Mouse (Mus musculus) embryo, embryonic 11.5 days (tissue): ENCODE measurements around the gene Tpst1.

Experiments used
- DNase-seq: peaks from one replicate; pipeline ENCODE4 v3.0.0-alpha.2; 2012; ENCODE audit warnings: low read depth, low spot score

Gene Tpst1

GRCm38 (mm10) chr5:130052955-130053354 lies 20.2 kb upstream of the Tpst1 start:
- DNase-seq, result no peak

- DNase-seq, result no peak
Measured at GRCm38 (mm10) chr5:130055688-130056087, 17.4 kb upstream of the Tpst1 start.

- DNase-seq, result no peak
Measured at GRCm38 (mm10) chr5:130056303-130056702, 16.8 kb upstream of the Tpst1 start.

GRCm38 (mm10) chr5:130059413-130060328 lies 13.5 kb upstream of the Tpst1 start:
- no peak for DNase-seq

DNA sequence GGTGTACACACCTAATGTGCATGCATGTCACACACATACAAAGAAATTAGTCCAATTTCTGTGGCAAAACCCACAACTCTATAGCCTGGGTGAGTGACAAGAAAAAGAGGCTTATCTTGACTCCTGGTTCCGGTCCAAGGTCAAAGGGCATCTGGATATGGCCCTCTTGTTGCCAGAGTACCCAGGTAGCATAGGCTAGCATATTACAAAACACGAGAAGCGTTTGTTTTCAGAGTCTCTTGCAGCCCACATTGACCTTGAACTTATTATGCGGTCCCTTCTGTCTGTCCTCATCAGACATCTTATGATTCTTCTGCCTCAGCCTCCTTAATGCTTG lies 12.8 kb upstream of the Tpst1 start:
- no peak for DNase-seq

DNA sequence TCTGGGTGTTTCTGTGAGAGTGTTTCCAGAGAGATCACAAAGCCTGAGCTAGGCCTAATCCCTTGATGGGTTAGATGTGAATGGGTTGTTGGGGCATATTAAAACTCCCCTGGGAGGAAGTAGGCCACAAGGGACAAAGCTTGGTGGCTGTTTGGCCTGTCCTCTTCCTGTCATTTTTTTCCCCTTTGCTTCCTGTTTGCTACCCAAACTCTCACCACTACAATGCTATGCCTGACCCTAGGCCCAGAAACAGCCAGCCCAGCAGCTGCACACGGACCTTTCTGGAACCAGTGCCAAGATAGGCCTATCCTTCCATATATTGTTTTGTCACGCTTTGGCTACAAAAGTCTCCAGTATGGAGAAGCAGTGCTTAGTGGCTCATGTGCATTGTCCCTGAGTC lies 11.0 kb upstream of the Tpst1 start:
- DNase-seq, result no peak

DNA sequence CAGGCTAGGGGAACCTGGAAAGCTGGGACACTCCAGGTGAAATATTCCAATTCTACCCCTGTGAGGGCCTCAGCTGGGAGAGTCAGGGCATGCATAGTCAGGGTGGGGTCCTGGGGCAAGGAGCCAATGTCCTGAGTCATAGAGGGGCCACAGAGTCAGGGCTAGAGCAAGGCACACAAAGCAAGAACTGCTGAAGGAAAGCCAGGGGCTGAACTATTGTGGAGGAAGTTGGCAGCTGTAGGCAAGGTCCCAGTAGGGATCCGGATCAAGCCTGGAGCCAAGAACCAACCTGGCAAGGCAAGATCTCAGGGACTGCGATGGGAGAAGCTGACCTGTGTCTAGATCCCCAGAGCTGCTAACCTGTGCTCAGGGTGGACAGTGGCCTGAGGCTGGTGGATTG lies 9.4 kb upstream of the Tpst1 start:
- no peak for DNase-seq

DNA sequence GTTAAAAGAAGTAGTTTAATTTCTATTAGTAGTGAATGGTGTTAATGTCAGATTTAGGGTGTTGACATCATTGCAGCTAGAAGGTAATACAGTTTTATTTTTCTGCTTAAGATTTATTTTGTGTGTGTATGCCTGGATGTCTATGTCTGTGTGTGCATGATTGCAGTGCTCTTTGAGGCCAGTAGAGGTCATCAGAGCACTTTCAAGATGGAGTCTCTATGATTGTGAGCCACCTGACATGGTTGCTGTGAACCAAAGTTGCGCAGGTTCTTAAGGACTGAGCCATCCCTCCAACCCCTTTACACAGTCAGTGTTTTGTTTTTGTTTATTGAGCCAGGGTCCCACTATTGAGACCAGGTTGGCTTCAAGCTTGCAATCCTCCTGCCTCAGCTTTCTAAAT lies 7.5 kb upstream of the Tpst1 start:
- no peak for DNase-seq

DNA sequence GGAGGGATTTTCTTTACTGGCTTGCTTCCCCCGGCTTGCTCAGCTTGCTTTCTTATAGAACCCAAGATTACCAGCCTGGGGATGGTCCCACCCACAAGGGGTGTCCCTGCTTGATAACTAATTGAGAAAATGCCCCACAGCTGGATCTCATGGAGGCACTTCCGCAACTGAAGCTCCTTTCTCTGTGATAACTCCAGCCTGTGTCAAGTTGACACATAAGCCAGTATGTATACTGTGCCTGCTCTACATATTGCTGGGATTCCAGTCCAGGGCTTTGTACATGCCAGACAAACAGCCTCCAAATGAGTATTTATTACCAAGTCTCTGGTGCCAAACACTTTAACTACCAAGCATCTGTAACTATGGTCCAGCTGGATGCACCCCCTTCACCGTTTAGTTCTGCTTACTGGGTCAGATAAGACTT lies 5.3 kb upstream of the Tpst1 start:
- no peak for DNase-seq

DNA sequence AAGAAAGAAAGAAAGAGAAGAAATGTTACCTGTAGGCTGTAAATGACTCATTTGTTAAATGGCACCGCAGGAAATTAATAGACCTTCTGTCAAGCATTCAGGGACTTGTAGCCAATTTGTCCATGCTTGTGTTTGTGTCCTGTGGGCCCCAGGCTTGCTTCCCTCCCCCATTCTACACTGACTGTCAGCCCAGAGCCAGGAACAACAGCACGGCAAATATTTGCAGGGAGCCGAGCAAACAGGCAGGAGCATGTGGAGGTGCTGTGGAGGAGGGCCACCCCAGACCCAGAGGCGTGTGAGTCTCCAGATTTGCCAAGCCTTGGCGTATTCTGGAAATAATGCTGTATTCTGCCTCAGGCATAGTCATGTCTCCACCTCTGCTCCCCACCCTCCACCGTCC lies 1.4 kb downstream of the Tpst1 start:
- no peak for DNase-seq

DNA sequence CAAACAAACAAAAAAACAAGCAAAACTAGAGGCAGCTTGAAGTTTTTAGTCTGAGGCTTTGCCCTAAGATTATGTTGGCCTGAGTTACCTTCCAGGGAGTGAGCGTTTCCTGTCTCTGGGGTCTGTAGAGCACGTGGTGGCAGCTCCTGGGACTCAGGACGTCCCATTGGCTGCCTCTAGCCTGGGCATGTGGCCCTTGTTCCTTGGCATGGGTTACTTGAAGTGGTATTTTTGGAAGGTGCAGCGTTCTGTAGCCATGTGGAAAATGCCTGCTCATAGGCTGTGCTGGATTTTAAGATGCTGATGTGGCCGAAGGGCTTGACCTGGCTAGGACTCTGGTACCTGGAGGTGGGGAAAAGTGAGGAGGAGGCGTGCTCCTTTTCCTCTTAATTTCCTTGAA lies 3.3 kb downstream of the Tpst1 start:
- no peak for DNase-seq

- DNase-seq, result no peak
Measured at GRCm38 (mm10) chr5:130078096-130078833, 5.1 kb downstream of the Tpst1 start.

DNA sequence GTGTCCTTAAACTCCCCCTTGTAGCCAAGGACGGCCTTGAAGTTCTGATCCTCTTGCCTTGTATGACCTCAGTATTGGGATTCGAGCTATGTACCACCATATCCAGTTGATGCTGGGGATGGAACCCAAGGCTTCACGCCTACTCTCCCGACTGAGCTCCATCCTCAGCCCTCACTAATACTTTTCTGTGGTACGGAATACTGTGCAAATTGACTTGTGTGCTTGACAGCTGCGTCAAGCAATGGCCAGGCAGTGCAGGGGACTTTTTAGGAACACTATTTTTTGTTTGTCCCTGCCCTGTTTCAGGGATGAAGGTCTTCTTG lies 5.7 kb downstream of the Tpst1 start:
- no peak for DNase-seq

- DNase-seq, result peak; percentile 88
Measured at GRCm38 (mm10) chr5:130079202-130080050, 6.3 kb downstream of the Tpst1 start.

- DNase-seq, result no peak
Measured at GRCm38 (mm10) chr5:130080051-130080681, 7.0 kb downstream of the Tpst1 start.

DNA sequence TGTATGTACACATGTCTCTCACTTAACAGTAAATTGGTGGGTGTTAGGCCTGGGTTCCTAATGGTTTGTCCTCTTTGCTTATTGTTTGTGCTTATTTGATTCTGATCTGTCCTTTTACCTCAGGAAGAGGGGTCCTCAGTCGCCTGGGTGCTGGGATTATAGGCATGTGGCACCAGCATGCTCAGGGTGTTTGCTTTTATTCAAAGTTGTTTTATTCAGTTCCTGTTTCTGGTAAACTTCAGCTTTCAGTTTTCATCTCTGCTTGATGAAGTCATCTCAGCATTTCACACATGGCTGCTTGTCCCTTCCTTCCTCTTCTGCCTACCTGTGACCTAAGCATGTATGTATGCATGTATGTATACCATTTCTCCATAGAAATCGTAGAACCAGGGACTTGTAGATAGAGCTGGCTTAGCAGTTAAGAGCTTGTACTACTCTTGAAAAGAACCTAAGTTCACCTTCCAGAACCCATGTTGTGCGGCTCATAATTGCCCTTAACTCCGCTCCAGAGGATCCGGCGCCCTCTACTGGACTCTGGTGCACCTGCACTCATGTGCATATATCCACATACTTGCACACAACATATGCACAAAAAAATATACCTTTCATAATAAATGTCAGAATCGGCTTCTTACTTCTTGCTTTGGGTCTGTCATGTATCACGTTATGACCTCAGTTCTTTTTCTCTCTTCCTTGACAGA lies 8.2 kb downstream of the Tpst1 start:
- DNase-seq, result no peak

DNA sequence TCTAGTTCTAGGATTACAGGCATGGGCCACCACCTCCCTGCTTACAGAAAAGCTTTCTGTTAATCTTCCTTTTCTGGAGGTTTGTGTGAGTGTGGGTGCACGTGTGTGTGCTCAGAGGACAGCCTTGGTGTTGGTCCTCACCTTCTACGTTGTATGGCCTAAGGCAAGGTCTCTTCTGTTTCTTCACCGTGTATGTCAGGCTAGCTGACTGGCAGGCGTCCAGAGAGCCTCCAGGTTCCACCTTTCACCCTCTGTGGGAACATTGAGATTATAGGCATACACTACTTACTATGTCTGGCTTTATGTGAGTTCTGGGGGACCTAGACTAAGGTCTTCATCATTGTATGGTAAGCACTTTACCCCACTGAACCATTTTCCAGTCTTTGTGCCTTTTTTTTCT lies 9.3 kb downstream of the Tpst1 start:
- DNase-seq, result no peak

DNA sequence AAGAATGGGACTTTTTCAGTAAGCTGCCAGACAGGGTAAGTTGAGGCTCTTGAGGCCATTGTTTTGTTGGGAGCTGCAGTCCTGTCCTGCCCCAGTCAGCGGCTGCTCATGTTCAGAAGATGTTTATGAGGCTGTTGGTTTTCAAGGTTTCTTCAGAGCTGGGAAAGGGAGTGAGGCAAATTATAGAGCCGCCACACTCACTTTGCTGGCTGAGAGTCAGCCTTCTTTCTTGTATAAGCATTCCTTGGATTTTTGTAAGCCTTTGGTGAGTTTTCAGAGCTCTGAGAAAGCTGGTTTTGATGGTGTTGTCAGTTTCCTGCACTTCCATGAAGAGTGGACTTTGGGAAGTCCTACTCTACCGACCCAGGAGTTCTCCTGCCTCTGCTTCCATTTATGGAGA lies 11.1 kb downstream of the Tpst1 start:
- no peak for DNase-seq

- DNase-seq, result no peak
Measured at GRCm38 (mm10) chr5:130088008-130088407, 14.9 kb downstream of the Tpst1 start.

GRCm38 (mm10) chr5:130088612-130089011 lies 15.5 kb downstream of the Tpst1 start:
- no peak for DNase-seq

DNA sequence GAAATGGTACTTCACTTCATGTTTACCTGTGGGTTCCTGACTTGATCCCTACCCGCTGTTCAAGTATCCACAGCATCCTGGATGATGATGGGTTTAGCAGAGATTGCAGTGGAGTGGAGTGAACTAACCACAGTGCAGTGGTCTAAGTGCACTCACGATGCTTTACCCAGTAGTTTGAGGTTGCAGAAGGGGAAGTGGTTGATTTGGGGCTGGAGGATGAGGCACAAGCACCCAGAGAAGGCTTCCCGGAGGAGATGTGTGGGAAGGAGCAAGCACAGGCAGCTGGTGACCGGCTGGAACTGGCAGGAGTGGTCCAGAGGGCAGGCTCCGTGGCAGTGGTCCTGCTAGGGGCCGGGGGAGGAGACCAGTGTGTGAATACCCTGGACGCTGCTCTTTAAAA lies 16.1 kb downstream of the Tpst1 start:
- no peak for DNase-seq
